14 mouse cellular contexts compared by ENCODE assay signal in the genomic region with DNA sequence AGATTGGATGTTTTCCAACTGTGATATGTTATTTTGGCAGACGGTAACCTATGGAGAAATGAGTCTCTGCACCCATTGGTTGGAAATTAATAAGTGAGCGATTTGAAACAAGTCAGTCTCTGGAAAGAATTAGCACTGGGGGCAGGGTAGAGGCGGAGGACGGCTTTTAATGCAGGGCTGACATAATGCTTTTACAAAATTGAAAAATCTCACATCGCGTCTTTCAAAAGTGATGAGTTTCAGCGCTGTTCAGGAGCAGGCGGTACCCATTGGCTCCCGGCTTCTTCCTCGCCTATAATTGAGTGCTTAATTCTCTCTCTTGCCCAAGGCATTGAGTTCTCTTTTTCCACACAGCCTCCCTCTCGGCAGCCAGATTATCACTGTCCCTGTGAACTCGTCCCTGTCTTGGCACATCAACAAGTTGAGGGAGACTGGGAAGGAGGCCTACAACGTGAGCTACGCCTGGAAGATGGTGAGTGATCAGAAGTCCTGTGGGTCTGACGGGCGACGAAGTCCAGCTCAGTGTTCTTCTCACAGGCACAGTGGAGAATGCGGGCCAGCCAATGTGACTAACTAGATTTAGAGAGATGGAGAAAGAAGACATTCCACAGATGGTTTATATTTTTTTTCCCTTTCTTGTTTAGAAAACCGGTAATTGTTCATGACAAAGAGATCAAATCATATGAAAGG. TPM values are rescaled to one million over a fixed set of nuclear protein-coding genes. Genes with fewer than 3 reads are reported as not detected.
A peak's percentile ranks its signal among the peaks of the same experiment; 100 is the strongest.
DNase-seq lines count a peak whose midpoint lies in the region; ATAC-seq and TF ChIP-seq lines count a peak whose summit lies in the region.
"Had no signal": no experiment of that assay in that cellular context is flagged by ENCODE, and none has a peak within 500 bp of the region (broad histone marks: within the 10 kb centered on the region; RNA-seq: fewer than 3 reads in every experiment).

No protein-coding gene starts in this region.

- ATAC-seq in forebrain, embryonic 12.5 days (ENCODE audit: low FRiP score), result no peak
- ATAC-seq in forebrain, embryonic 13.5 days, result no peak
- ATAC-seq in lung, embryonic 14.5 days (ENCODE audit: insufficient read depth), result peak; percentile 38; the same call in 1 of the 2 replicates
- peak; percentile 57; the same call in 1 of the 2 replicates for ATAC-seq in embryonic facial prominence, embryonic 13.5 days (ENCODE audit: insufficient number of reproducible peaks, insufficient read depth, low FRiP score, low TSS enrichment, low read depth)

- H3K9ac ChIP-seq in forebrain, embryonic 12.5 days, result no peak overlapping the region
- no peak overlapping the region for H3K9ac ChIP-seq in forebrain, embryonic 13.5 days
- H3K9ac ChIP-seq in lung, embryonic 14.5 days, result no peak overlapping the region
- H3K9ac ChIP-seq in embryonic facial prominence, embryonic 13.5 days, result no peak overlapping the region
- H3K9ac ChIP-seq: lung, embryonic 15.5 days had no signal

- no peaks in the 10 kb centered on the region for H3K4me1 ChIP-seq in forebrain, embryonic 12.5 days
- 0 out of 2 replicates have a peak, but pooled peaks cover 3% of the 10 kb centered on the region for H3K4me1 ChIP-seq in forebrain, embryonic 13.5 days
- no peaks in the 10 kb centered on the region for H3K4me1 ChIP-seq in lung, embryonic 14.5 days (ENCODE audit: insufficient read depth)
- peaks cover 37% of the 10 kb centered on the region for H3K4me1 ChIP-seq in embryonic facial prominence, embryonic 13.5 days
- H3K4me1 ChIP-seq in limb, embryonic 10.5 days, result 0 out of 2 replicates have a peak, but pooled peaks cover 6% of the 10 kb centered on the region
- H3K4me1 ChIP-seq: lung, embryonic 15.5 days had no signal

- no peak overlapping the region for H3K4me2 ChIP-seq in forebrain, embryonic 12.5 days
- no peak overlapping the region for H3K4me2 ChIP-seq in forebrain, embryonic 13.5 days
- H3K4me2 ChIP-seq in lung, embryonic 14.5 days, result no peak overlapping the region
- peak overlapping the region; percentile 40 for H3K4me2 ChIP-seq in embryonic facial prominence, embryonic 13.5 days
- H3K4me2 ChIP-seq: lung, embryonic 15.5 days had no signal

- peak; percentile 9 for DNase-seq in lung, embryonic 14.5 days
- DNase-seq in lung, postnatal 25 days (ENCODE audit: low spot score), result no peak
- DNase-seq in limb, embryonic 10.5 days (ENCODE audit: low spot score), result no peak
- no peak for DNase-seq in yolk sac, embryonic 10.5 days (ENCODE audit: low spot score)
- no peak for DNase-seq in liver
- DNase-seq: adrenal gland, postnatal 14 days; kidney, adult 2 months had no signal

- H3K36me3 ChIP-seq in forebrain, embryonic 12.5 days (replicated peaks), result peaks cover 51% of the 10 kb centered on the region
- peaks cover 57% of the 10 kb centered on the region for H3K36me3 ChIP-seq in forebrain, embryonic 13.5 days (ENCODE audit: poor library complexity, severe bottlenecking)
- peaks cover 61% of the 10 kb centered on the region for H3K36me3 ChIP-seq in lung, embryonic 14.5 days (ENCODE audit: insufficient read depth)
- H3K36me3 ChIP-seq in embryonic facial prominence, embryonic 13.5 days, result peaks cover 64% of the 10 kb centered on the region
- peaks cover 95% of the 10 kb centered on the region for H3K36me3 ChIP-seq in limb, embryonic 10.5 days

- 82% methylated on average over 19 of the region's 19 CpGs for WGBS in forebrain, embryonic 12.5 days
- WGBS in forebrain, embryonic 13.5 days, result 70% methylated on average over 19 of the region's 19 CpGs
- 65% methylated on average over 19 of the region's 19 CpGs for WGBS in lung, embryonic 14.5 days
- 17% methylated on average over 19 of the region's 19 CpGs for WGBS in embryonic facial prominence, embryonic 13.5 days
- 78% methylated on average over 19 of the region's 19 CpGs for WGBS in limb, embryonic 10.5 days

- no peak for TF ChIP-seq CTCF in lung, embryonic 14.5 days (IDR thresholded peaks at IDR 0.05; ENCODE audit: low read depth)

- H3K9me3 ChIP-seq in forebrain, embryonic 12.5 days, result no peaks in the 10 kb centered on the region
- H3K9me3 ChIP-seq in forebrain, embryonic 13.5 days (replicated peaks), result no peaks in the 10 kb centered on the region
- H3K9me3 ChIP-seq in lung, embryonic 14.5 days (ENCODE audit: low read depth, low read length), result no peaks in the 10 kb centered on the region
- H3K9me3 ChIP-seq in embryonic facial prominence, embryonic 13.5 days, result no peaks in the 10 kb centered on the region
- H3K9me3 ChIP-seq in limb, embryonic 10.5 days (replicated peaks), result no peaks in the 10 kb centered on the region
- H3K9me3 ChIP-seq: lung, embryonic 15.5 days had no signal

- H3K27me3 ChIP-seq in forebrain, embryonic 12.5 days, result no peaks in the 10 kb centered on the region
- H3K27me3 ChIP-seq in forebrain, embryonic 13.5 days, result no peaks in the 10 kb centered on the region
- no peaks in the 10 kb centered on the region for H3K27me3 ChIP-seq in lung, embryonic 14.5 days (ENCODE audit: insufficient read depth, low read length)
- no peaks in the 10 kb centered on the region for H3K27me3 ChIP-seq in embryonic facial prominence, embryonic 13.5 days
- no peaks in the 10 kb centered on the region for H3K27me3 ChIP-seq in limb, embryonic 10.5 days (ENCODE audit: low read depth, poor library complexity, severe bottlenecking)
- H3K27me3 ChIP-seq: lung, embryonic 15.5 days had no signal

- peak overlapping the region; percentile 13; the same call in 1 of the 2 replicates for H3K27ac ChIP-seq in forebrain, embryonic 12.5 days
- no peak overlapping the region for H3K27ac ChIP-seq in forebrain, embryonic 13.5 days
- H3K27ac ChIP-seq in lung, embryonic 14.5 days (ENCODE audit: low read depth), result no peak overlapping the region
- peak overlapping the region; percentile 83 for H3K27ac ChIP-seq in embryonic facial prominence, embryonic 13.5 days
- peak overlapping the region; percentile 51; the same call in 1 of the 2 replicates for H3K27ac ChIP-seq in limb, embryonic 10.5 days
- H3K27ac ChIP-seq: heart, adult 2 months; lung, embryonic 15.5 days had no signal

- no peak overlapping the region for H3K4me3 ChIP-seq in forebrain, embryonic 12.5 days (replicated peaks)
- H3K4me3 ChIP-seq in forebrain, embryonic 13.5 days, result no peak overlapping the region
- no peak overlapping the region for H3K4me3 ChIP-seq in lung, embryonic 14.5 days (ENCODE audit: low read depth, low read length)
- no peak overlapping the region for H3K4me3 ChIP-seq in embryonic facial prominence, embryonic 13.5 days
- no peak overlapping the region for H3K4me3 ChIP-seq in limb, embryonic 10.5 days
- H3K4me3 ChIP-seq: heart, adult 2 months; lung, embryonic 15.5 days had no signal

RNA-seq across cellular contexts. Expression of a gene that starts 52.6 kb away (rescaled TPM):
- polyA plus RNA-seq in forebrain, embryonic 12.5 days (2016; fragmentation: Nextera tagmentation; extraction: Ambion mirVana), result not detected in 2 replicates
- not detected in 2 replicates for polyA plus RNA-seq in forebrain, embryonic 13.5 days (2015; fragmentation: Nextera tagmentation; extraction: Ambion mirVana)
- polyA plus RNA-seq in lung, embryonic 14.5 days (2014; fragmentation: Nextera tagmentation; extraction: Ambion mirVana), result not detected in 2 replicates
- polyA plus RNA-seq in embryonic facial prominence, embryonic 13.5 days (2015; fragmentation: Nextera tagmentation; extraction: Ambion mirVana), result not detected in 2 replicates
- polyA plus RNA-seq in limb, embryonic 10.5 days (2016; fragmentation: Nextera tagmentation; extraction: Ambion mirVana), result not detected in 2 replicates
- polyA plus RNA-seq: heart, adult 2 months; kidney, adult 2 months; lung, embryonic 15.5 days; midbrain, postnatal 0 days; thymus, postnatal 0 days had no signal

Comparison
In these comparisons a context has a peak if more than half of its experiments do, and no peak if none do; other contexts are left out.
1. H3K27ac ChIP-seq: peak in forebrain, embryonic 12.5 days (single experiment), embryonic facial prominence, embryonic 13.5 days (single experiment) and limb, embryonic 10.5 days (single experiment); none in forebrain, embryonic 13.5 days (single experiment) and lung, embryonic 14.5 days (single experiment).
2. ATAC-seq: peak in lung, embryonic 14.5 days (single experiment) and embryonic facial prominence, embryonic 13.5 days (single experiment); none in forebrain, embryonic 12.5 days (single experiment) and forebrain, embryonic 13.5 days (single experiment).